Comparison of ENCODE assay signal across 13 mouse cellular contexts in the genomic region with DNA sequence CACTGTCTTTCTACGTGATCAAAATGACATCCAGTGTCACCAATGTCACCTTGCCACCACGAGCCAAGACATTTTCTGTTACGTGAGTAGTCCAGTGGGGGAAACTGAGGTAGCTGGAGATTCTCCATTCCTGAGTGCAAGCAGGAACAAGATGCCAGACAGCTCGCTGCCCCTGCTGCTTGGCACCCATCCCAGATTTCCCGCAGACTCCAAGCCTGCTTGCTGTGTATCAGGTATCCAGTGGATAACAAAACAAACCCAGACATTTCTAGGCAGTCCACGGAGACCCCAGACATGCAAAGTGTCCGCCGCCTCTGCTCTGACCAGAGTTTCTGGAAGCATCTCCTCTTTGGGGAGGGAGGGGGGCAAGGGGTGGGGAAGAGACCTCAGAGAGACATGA. TPM values are rescaled to one million over a fixed set of nuclear protein-coding genes. Genes with fewer than 3 reads are reported as not detected.
DNase-seq lines count a peak whose midpoint lies in the region; ATAC-seq and TF ChIP-seq lines count a peak whose summit lies in the region.
"Had no signal": no experiment of that assay in that cellular context is flagged by ENCODE, and none has a peak within 500 bp of the region (broad histone marks: within the 10 kb centered on the region; RNA-seq: fewer than 3 reads in every experiment).

No protein-coding gene starts in this region.

- DNase-seq in adrenal gland, postnatal 14 days = peak; percentile 22
- no peak for DNase-seq in adrenal gland, postnatal 4 days (ENCODE audit: low spot score in 2 of 2)
- peak; percentile 61 for DNase-seq in kidney, postnatal 0 days (ENCODE audit: low spot score)
- no peak for DNase-seq in kidney, postnatal 14 days
- DNase-seq in MN1 (ENCODE audit: low spot score) = peak; percentile 44
- no peak for DNase-seq in hindbrain, embryonic 14.5 days (ENCODE audit: low spot score)
- DNase-seq in cerebellum, adult 11-12 months = no peak
- no peak for DNase-seq in lung, adult 2 months
- DNase-seq: kidney, adult 18-20 months; thymus, adult 18-20 months had no signal

- TF ChIP-seq POLR2A in lung, adult 2 months (IDR thresholded peaks at IDR 0.05; ENCODE audit: borderline replicate concordance, extremely low read depth, low read depth, low read length) = no peak

- no peaks in the 10 kb centered on the region for H3K36me3 ChIP-seq in kidney, postnatal 0 days (ENCODE audit: insufficient read depth, low read length)
- H3K36me3 ChIP-seq in hindbrain, embryonic 14.5 days (replicated peaks; ENCODE audit: control insufficient read depth, insufficient read depth) = no peaks in the 10 kb centered on the region

- H3K9ac ChIP-seq in kidney, postnatal 0 days (ENCODE audit: low read depth, low read length) = no peak overlapping the region
- no peak overlapping the region for H3K9ac ChIP-seq in hindbrain, embryonic 14.5 days

- no peak for TF ChIP-seq CTCF in kidney, postnatal 0 days (IDR thresholded peaks at IDR 0.05; ENCODE audit: low read depth)
- TF ChIP-seq CTCF in lung, adult 2 months (IDR thresholded peaks at IDR 0.05; ENCODE audit: insufficient read depth, low read length) = no peak

- H3K4me1 ChIP-seq in kidney, postnatal 0 days (replicated peaks; ENCODE audit: insufficient read depth, low read length) = peaks cover 3% of the 10 kb centered on the region; the same call in 1 of the 2 replicates
- peaks cover 32% of the 10 kb centered on the region for H3K4me1 ChIP-seq in hindbrain, embryonic 14.5 days (replicated peaks; ENCODE audit: control insufficient read depth, insufficient read depth, low read length)
- no peaks in the 10 kb centered on the region for H3K4me1 ChIP-seq in lung, adult 2 months (ENCODE audit: control insufficient read depth, insufficient read depth, low read length)

- WGBS in kidney, postnatal 0 days = 29% methylated on average over 8 of the region's 8 CpGs
- WGBS in hindbrain, embryonic 14.5 days = 37% methylated on average over 8 of the region's 8 CpGs
- WGBS in lung, adult 2 months = 54% methylated on average over 8 of the region's 8 CpGs

- H3K27ac ChIP-seq in kidney, postnatal 0 days = no peak overlapping the region
- no peak overlapping the region for H3K27ac ChIP-seq in hindbrain, embryonic 14.5 days

- ATAC-seq in kidney, postnatal 0 days (replicated peaks; ENCODE audit: low FRiP score, low read depth) = no peak
- no peak for ATAC-seq in hindbrain, embryonic 14.5 days (ENCODE audit: low FRiP score)

- no peak overlapping the region for H3K4me3 ChIP-seq in kidney, postnatal 0 days (replicated peaks; ENCODE audit: low read depth, low read length)
- H3K4me3 ChIP-seq in hindbrain, embryonic 14.5 days (replicated peaks; ENCODE audit: low read length) = no peak overlapping the region
- no peak overlapping the region for H3K4me3 ChIP-seq in lung, adult 2 months (replicated peaks; ENCODE audit: extremely low read depth, low read depth, low read length)

- no peak overlapping the region for H3K4me2 ChIP-seq in kidney, postnatal 0 days (ENCODE audit: low read length)
- H3K4me2 ChIP-seq in hindbrain, embryonic 14.5 days (replicated peaks) = 0 out of 2 replicates have a peak overlapping the region, but pooled peaks have one; percentile 61

- peaks cover 10% of the 10 kb centered on the region; the same call in 1 of the 2 replicates for H3K27me3 ChIP-seq in kidney, postnatal 0 days (ENCODE audit: insufficient read depth, low read length)
- H3K27me3 ChIP-seq in hindbrain, embryonic 14.5 days (ENCODE audit: control insufficient read depth, insufficient read depth, low read length) = peaks cover 33% of the 10 kb centered on the region

- H3K9me3 ChIP-seq in kidney, postnatal 0 days (replicated peaks; ENCODE audit: low read length) = no peaks in the 10 kb centered on the region
- H3K9me3 ChIP-seq in hindbrain, embryonic 14.5 days (ENCODE audit: control insufficient read depth, low read length) = no peaks in the 10 kb centered on the region

RNA-seq across cellular contexts. Expression of gene Ak8, which starts 52.4 kb away (rescaled TPM):
- not detected in 2 replicates for total RNA-seq in adrenal gland, postnatal 14 days (2021)
- under 1 TPM; 0.45 to 0.90 TPM for total RNA-seq in adrenal gland, postnatal 4 days (2021)
- 1.2 and 1.3 TPM in 2 replicates for polyA plus RNA-seq in kidney, postnatal 0 days (2015; fragmentation: Nextera tagmentation; extraction: Ambion mirVana)
- polyA plus RNA-seq in hindbrain, embryonic 14.5 days (2014; fragmentation: Nextera tagmentation; extraction: Ambion mirVana) = 2.2 and 2.7 TPM in 2 replicates
- 4.2 TPM in 2 replicates for polyA plus RNA-seq in lung, adult 2 months (2012; rRNA removed)
- total RNA-seq: liver, adult 2 months had no signal

RNA-seq across cellular contexts. Expression of gene Spaca9, which starts 52.9 kb away (rescaled TPM):
- 0.93 TPM in 1 of 2 replicates, not detected in the other for total RNA-seq in adrenal gland, postnatal 14 days (2021)
- total RNA-seq in adrenal gland, postnatal 4 days (2021) = 1 to 10 TPM; 1.2 to 2.0 TPM
- polyA plus RNA-seq in kidney, postnatal 0 days (2015; fragmentation: Nextera tagmentation; extraction: Ambion mirVana) = 2.0 and 2.5 TPM in 2 replicates
- 4.1 and 6.2 TPM in 2 replicates for polyA plus RNA-seq in hindbrain, embryonic 14.5 days (2014; fragmentation: Nextera tagmentation; extraction: Ambion mirVana)
- polyA plus RNA-seq in lung, adult 2 months (2012; rRNA removed) = 21.4 and 29.6 TPM in 2 replicates
- total RNA-seq: ES-E14; liver, adult 2 months had no signal
- polyA plus RNA-seq: small intestine, adult 2 months had no signal

Comparison
In these comparisons a context has a peak if more than half of its experiments do, and no peak if none do; other contexts are left out.
1. DNase-seq: peak in adrenal gland, postnatal 14 days (single experiment), kidney, postnatal 0 days (single experiment) and MN1 (single experiment); none in adrenal gland, postnatal 4 days (0 of 2), kidney, postnatal 14 days (single experiment), hindbrain, embryonic 14.5 days (single experiment), cerebellum, adult 11-12 months (single experiment) and lung, adult 2 months (single experiment).